Mouse (Mus musculus): ENCODE measurements around the gene Poc1b.

DNA sequence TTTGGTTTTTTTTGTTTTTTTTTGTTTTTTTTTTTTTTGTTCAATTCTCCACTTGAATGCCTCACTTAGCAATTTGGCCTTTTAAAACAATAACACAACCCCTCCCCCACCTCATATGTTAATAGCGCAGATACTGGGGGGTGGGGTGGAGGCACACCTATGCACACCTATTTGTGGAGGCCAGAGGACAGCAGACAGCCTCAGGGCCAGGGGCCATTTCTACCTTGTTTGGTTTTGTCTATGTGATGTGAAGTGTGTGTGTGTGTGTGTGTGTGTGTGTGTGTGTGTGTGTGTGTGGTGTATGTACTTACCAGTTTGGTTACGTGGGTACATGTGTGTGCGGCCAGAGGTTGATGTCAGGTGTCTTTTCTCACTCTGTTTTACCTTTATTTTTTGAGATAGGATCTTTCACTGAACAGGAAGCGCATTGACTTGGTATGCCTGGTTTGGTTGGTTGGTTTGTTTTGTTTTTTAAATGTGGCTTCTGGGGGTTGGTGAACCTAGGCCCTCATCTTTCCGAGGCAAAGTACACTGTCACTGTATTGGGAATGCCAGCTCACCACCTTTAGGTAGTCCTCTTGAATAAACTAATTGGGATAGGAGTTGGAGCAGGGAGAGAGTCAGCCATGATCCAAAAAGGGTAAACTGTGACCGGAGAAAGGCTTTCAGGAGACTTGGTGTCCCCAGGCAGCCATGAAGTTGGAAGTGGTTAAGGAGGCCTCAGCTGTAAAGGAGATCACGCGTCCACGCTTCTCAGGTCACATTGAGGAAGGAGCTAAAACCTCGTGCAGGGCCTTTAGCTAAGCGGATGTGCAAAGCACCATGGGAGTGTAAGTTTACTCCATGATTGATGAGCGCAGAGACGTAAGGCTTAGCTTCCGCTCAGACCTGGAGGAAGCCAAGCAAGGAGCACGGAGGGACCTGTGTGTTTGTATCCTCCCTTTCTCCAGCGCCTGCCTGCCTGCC, 10.1 kb downstream of the Poc1b start:
- TF ChIP-seq CTCF (IDR thresholded peaks at IDR 0.05; ENCODE audit: control insufficient read depth, insufficient read depth, insufficient read length) (no peak), MAX (IDR thresholded peaks at IDR 0.05) (no peak), MYOD1 (IDR thresholded peaks at IDR 0.05; ENCODE audit: control insufficient read depth, insufficient read length, low read depth) (no peak), CEBPB (IDR thresholded peaks at IDR 0.05; ENCODE audit: low read depth) (no peak)

Measured in C2C12 (cell line).